Mouse (Mus musculus) neural tube, embryonic 14.5 days (tissue): ENCODE measurements at regions not wholly inside any gene's neighbourhood (a gene's known extent, or its start where the extent isn't known, plus 50 kb on each side); places are given as distances from the start of the nearest gene placed in this dataset.
A peak's percentile ranks its signal among the peaks of the same experiment; 100 is the strongest.

Experiments used
- ATAC-seq: fragments of 200-750 bp; cut with Nextera tagmentation; 2 replicates; pipeline ENCODE4 v1.8.0; 2017; ENCODE audit warnings: low read depth, mild to moderate bottlenecking, moderate TSS enrichment, moderate library complexity
- H3K27ac ChIP-seq: fragments of 300-500 bp; sonication (generic); 2 replicates; pipeline ENCODE4 v1.5.1; 2014; ENCODE audit warnings: low read depth, mild to moderate bottlenecking, control low read depth, low read length, moderate library complexity, mixed read lengths
- H3K27me3 ChIP-seq: fragments of 300-500 bp; sonication (generic); 2 replicates; pipeline ENCODE4 v1.6.1; 2014; ENCODE audit warnings: low read length; ENCODE audit not compliant: control insufficient read depth, insufficient read depth
- H3K36me3 ChIP-seq: fragments of 300-500 bp; sonication (generic); 2 replicates; pipeline ENCODE4 v1.6.1; 2014; ENCODE audit warnings: low read length, mixed read lengths; ENCODE audit not compliant: control insufficient read depth, insufficient read depth
- H3K4me1 ChIP-seq: fragments of 300-500 bp; sonication (generic); 2 replicates; pipeline ENCODE4 v1.6.1; 2014; ENCODE audit warnings: low read length; ENCODE audit not compliant: control insufficient read depth, insufficient read depth
- H3K4me2 ChIP-seq: fragments of 300-500 bp; sonication (generic); 2 replicates; pipeline ENCODE4 v1.6.1; 2014; ENCODE audit warnings: mild to moderate bottlenecking, low read depth, low read length, control low read depth
- H3K4me3 ChIP-seq: fragments of 300-500 bp; sonication (generic); 2 replicates; pipeline ENCODE4 v1.5.1; 2014; ENCODE audit warnings: low read depth, low read length, control low read depth, mixed read lengths
- H3K9ac ChIP-seq: fragments of 300-500 bp; sonication (generic); replicated peaks from 2 replicates; pipeline ENCODE4 v1.6.1; 2014; ENCODE audit warnings: low read depth, mild to moderate bottlenecking, control low read depth, low read length, mixed read lengths
- H3K9me3 ChIP-seq: fragments of 300-500 bp; sonication (generic); 2 replicates; pipeline ENCODE4 v1.6.1; 2016; ENCODE audit warnings: low read length; ENCODE audit not compliant: control insufficient read depth
- WGBS: fragments of 180-500 bp; shearing (Covaris S2); extraction: QIAGEN DNeasy Blood & Tissue Kit; methylation state at CpG from one replicate; pipeline ENCODE4 v1.1.7; 2014; 5-methylcytosine and 5-hydroxymethylcytosine counted together

- H3K4me3 ChIP-seq, result no peak overlapping the region
- no peaks in the 10 kb centered on the region for H3K27me3 ChIP-seq
- 4% methylated on average over 2 of the region's 2 CpGs for WGBS
- H3K4me1 ChIP-seq, result peaks cover 21% of the 10 kb centered on the region
- H3K27ac ChIP-seq, result 0 out of 2 replicates have a peak overlapping the region, but pooled peaks have one; percentile 55
- H3K9ac ChIP-seq, result no peak overlapping the region
- no peaks in the 10 kb centered on the region for H3K36me3 ChIP-seq
- no peak overlapping the region for H3K4me2 ChIP-seq
- ATAC-seq, result no peak
- H3K9me3 ChIP-seq, result no peaks in the 10 kb centered on the region
Observed at GRCm38 (mm10) chr13:28811081-28811439, 142.5 kb downstream of the Sox4 start.

DNA sequence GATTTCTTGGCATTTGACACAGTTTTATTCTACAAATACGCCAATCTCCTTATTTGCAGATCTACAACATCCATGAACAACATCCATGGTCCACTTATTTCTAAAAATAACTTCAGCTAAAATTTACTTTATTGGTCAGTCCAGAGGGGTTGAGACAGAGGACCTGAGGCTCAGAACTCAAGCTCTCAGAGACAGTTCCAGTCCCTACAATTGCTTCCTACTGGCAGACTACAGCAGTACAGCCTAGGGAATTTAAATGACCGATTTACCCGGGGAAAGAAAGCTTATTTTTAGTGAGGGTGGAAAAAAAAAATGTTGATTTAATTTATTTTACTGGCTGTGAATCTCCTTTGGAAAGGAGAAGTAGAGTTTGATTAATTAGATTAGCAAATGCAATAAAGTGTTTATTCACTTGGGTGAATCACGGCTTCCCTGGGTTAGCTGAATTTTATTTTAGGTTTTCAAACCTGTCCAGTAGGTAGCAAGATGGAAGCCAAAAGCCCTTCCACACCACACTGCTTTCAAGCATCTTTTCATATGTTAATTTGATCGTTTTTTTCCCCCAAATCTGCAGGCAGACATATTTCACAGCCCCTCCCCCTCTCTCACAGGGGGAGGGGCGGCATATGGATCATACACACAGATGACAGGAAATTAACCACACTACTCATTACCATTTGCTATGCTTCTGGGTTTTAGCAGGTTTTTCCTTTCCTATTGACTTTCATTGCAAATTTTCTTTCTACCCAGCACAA lies 143.0 kb downstream of the Sox4 start:
- no peaks in the 10 kb centered on the region for H3K36me3 ChIP-seq
- ATAC-seq, result peak; percentile 67; the same call in 1 of the 2 replicates
- H3K27ac ChIP-seq, result peak overlapping the region; percentile 72
- no peak overlapping the region for H3K4me3 ChIP-seq
- H3K27me3 ChIP-seq, result no peaks in the 10 kb centered on the region
- no peaks in the 10 kb centered on the region for H3K9me3 ChIP-seq
- H3K4me2 ChIP-seq, result peak overlapping the region; percentile 9; the same call in 1 of the 2 replicates
- 21% methylated on average over 6 of the region's 6 CpGs for WGBS
- H3K9ac ChIP-seq, result no peak overlapping the region
- peaks cover 21% of the 10 kb centered on the region for H3K4me1 ChIP-seq

GRCm38 (mm10) chr13:28805302-28805701 lies 148.2 kb downstream of the Sox4 start:
- Histone ChIP-seq H3K4me1 (peaks cover 5% of the 10 kb centered on the region), H3K4me2 (no peak overlapping the region), H3K36me3 (no peaks in the 10 kb centered on the region), H3K27ac (no peak overlapping the region), H3K9ac (no peak overlapping the region), H3K9me3 (no peaks in the 10 kb centered on the region), H3K27me3 (no peaks in the 10 kb centered on the region), H3K4me3 (no peak overlapping the region)
- WGBS, result 86% methylated on average over 4 of the region's 4 CpGs
- ATAC-seq, result no peak

DNA sequence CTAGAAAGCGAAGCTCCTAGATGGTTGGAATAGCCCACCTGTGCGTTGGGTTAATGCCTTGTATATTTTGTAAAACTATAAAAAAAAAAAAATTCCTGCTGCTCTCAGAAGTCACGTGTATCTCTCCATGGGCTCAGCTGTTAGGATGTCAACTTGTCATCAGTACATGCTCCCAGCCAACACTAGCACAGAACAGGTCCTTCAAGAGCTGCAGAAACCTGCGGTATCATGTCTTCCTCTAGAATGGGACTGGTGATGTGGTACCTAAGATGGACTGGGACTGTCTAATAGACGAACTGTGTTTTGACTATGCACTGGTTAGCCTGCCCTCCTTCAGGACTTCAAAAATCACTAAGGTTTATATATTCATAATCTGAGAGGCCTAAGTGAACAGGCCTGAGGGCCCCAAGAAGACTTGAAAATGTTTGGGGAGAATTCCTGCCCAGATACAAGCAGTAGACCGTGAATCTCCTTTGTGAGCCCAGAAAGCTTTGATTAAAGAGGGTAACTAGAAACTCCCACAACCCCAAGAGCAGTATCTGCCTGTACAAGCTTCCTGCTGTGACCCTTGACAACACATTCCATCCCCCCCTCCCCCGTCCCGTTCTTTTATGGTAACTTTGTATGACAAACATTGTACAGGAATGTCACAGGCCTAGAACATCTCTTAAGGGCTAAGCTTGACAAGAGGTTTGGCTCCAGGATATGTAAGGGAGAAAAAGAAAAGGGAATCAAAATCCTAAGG lies 152.1 kb downstream of the Sox4 start:
- no peak overlapping the region for H3K4me3 ChIP-seq
- H3K9me3 ChIP-seq, result no peaks in the 10 kb centered on the region
- H3K27me3 ChIP-seq, result no peaks in the 10 kb centered on the region
- H3K9ac ChIP-seq, result no peak overlapping the region
- no peak overlapping the region for H3K27ac ChIP-seq
- H3K36me3 ChIP-seq, result no peaks in the 10 kb centered on the region
- H3K4me2 ChIP-seq, result no peak overlapping the region
- 45% methylated on average over 8 of the region's 8 CpGs for WGBS
- no peak for ATAC-seq
- H3K4me1 ChIP-seq, result no peaks in the 10 kb centered on the region

- Histone ChIP-seq H3K27ac (no peak overlapping the region), H3K27me3 (no peaks in the 10 kb centered on the region), H3K4me1 (no peaks in the 10 kb centered on the region), H3K9ac (no peak overlapping the region), H3K9me3 (no peaks in the 10 kb centered on the region), H3K4me3 (no peak overlapping the region), H3K4me2 (no peak overlapping the region), H3K36me3 (no peaks in the 10 kb centered on the region)
- no peak for ATAC-seq
- 36% methylated on average over 1 of the region's 1 CpGs for WGBS
Observed at GRCm38 (mm10) chr13:28800676-28801075, 152.8 kb downstream of the Sox4 start.

GRCm38 (mm10) chr13:28799474-28799873 lies 154.0 kb downstream of the Sox4 start:
- Histone ChIP-seq H3K27ac (no peak overlapping the region), H3K4me1 (peaks cover 4% of the 10 kb centered on the region; the same call in 1 of the 2 replicates), H3K36me3 (no peaks in the 10 kb centered on the region), H3K27me3 (no peaks in the 10 kb centered on the region), H3K9me3 (no peaks in the 10 kb centered on the region), H3K9ac (no peak overlapping the region), H3K4me3 (no peak overlapping the region), H3K4me2 (no peak overlapping the region)
- WGBS, result 81% methylated on average over 1 of the region's 1 CpGs
- no peak for ATAC-seq

DNA sequence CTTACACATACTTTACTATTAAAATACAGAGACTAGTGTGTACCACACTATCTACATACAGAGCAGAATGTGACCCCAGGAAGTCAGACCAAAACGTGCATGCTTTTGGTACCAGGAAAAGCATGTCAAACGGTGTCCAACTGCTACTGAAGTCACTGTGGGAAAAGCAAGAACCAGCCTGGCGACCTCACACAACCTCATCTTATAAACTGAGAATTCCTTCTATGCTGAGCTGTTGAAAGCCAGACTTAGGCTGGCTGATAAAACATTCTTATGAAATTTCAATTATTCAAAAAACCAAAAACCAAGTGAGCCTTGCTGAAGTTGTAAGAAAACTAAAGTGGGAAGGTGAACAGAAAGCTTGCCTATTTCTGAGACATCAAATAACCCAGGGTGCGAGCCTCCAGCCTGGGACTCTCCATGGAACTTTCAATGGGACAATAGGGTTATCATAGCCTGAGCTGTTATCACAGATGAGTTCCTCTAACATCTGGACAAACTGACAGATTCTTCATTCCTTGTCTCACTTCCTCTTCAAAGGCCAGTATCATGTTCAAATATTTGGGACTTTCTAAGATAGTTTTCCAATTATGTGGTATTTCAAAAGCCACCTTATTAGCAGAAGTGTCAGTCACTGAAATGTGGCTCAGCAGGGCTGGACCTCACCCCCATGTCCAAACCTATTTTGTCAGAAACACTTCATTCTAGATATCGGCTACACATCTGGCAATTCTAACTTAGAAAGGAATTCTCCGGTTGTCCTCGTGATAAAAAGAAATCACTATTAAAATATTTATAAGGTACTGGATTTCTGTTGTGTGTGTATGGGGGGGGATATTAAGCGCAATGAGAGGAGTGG lies 155.7 kb downstream of the Sox4 start:
- Histone ChIP-seq H3K4me3 (no peak overlapping the region), H3K9me3 (no peaks in the 10 kb centered on the region), H3K36me3 (no peaks in the 10 kb centered on the region), H3K27me3 (no peaks in the 10 kb centered on the region), H3K27ac (no peak overlapping the region), H3K4me2 (no peak overlapping the region), H3K9ac (no peak overlapping the region), H3K4me1 (peaks cover 10% of the 10 kb centered on the region; the same call in 1 of the 2 replicates)
- no peak for ATAC-seq
- WGBS, result 74% methylated on average over 8 of the region's 8 CpGs

DNA sequence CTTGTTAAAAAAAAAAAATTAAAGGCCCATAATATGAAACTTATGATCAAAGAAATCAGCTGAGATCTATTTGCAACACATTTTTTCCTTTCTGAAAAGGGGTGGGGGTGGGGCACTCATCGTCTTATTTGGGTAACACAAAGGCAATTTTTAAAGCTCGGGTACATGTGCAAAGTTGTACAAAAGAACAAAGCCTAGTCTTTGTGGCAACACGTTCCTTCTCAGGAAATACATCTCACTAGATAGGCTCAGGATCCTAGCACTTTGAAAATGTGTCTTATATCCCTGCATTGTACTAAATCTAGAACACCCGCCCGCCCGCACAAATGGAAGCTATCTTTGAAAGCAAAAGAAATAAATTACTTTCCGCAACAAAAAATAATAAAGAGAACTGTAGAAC lies 158.2 kb downstream of the Sox4 start:
- Histone ChIP-seq H3K9me3 (no peaks in the 10 kb centered on the region), H3K4me2 (no peak overlapping the region), H3K9ac (no peak overlapping the region), H3K4me1 (peaks cover 10% of the 10 kb centered on the region), H3K4me3 (no peak overlapping the region), H3K27ac (no peak overlapping the region), H3K27me3 (no peaks in the 10 kb centered on the region), H3K36me3 (no peaks in the 10 kb centered on the region)
- no peak for ATAC-seq
- WGBS, result 30% methylated on average over 7 of the region's 7 CpGs
